Mouse (Mus musculus): Measurements from ENCODE around the gene Fn3k.

Fn3k gene

GRCm38 (mm10) chr11:121439686-121440292 lies 5.1 kb downstream of the Fn3k start:
- H3K4me3 ChIP-seq (replicated peaks; ENCODE audit: low read length), result no peak overlapping the region
- TF ChIP-seq NANOG (IDR thresholded peaks at IDR 0.05; ENCODE audit: borderline replicate concordance, low read length), result no peak
- TF ChIP-seq POU5F1 (IDR thresholded peaks at IDR 0.05; ENCODE audit: borderline replicate concordance, low read length), result no peak
- TF ChIP-seq CTCF (conservative IDR thresholded peaks at IDR 0.05; ENCODE audit: low read length), result no peak
- no peaks in the 10 kb centered on the region for H3K9me3 ChIP-seq (ENCODE audit: low read length)
- H3K27me3 ChIP-seq (ENCODE audit: insufficient read depth, low read length), result peaks cover 7% of the 10 kb centered on the region
- peaks cover 21% of the 10 kb centered on the region for H3K4me1 ChIP-seq (replicated peaks; ENCODE audit: low read depth, low read length)
- no peaks in the 10 kb centered on the region for H3K36me3 ChIP-seq (ENCODE audit: insufficient read depth, low read length)

- TF ChIP-seq NANOG (IDR thresholded peaks at IDR 0.05; ENCODE audit: borderline replicate concordance, low read length) (no peak), CTCF (conservative IDR thresholded peaks at IDR 0.05; ENCODE audit: low read length) (no peak), POU5F1 (IDR thresholded peaks at IDR 0.05; ENCODE audit: borderline replicate concordance, low read length) (no peak)
- H3K9me3 ChIP-seq (ENCODE audit: low read length), result no peaks in the 10 kb centered on the region
- no peak overlapping the region for H3K4me3 ChIP-seq (replicated peaks; ENCODE audit: low read length)
- no peaks in the 10 kb centered on the region for H3K36me3 ChIP-seq (ENCODE audit: insufficient read depth, low read length)
- H3K4me1 ChIP-seq (replicated peaks; ENCODE audit: low read depth, low read length), result peaks cover 13% of the 10 kb centered on the region
- peaks cover 7% of the 10 kb centered on the region; the same call in 1 of the 2 replicates for H3K27me3 ChIP-seq (ENCODE audit: insufficient read depth, low read length)
Observed at GRCm38 (mm10) chr11:121441653-121442052, 6.9 kb downstream of the Fn3k start.

GRCm38 (mm10) chr11:121442076-121442475 lies 7.4 kb downstream of the Fn3k start:
- Histone ChIP-seq H3K36me3 (ENCODE audit: insufficient read depth, low read length) (no peaks in the 10 kb centered on the region), H3K4me3 (replicated peaks; ENCODE audit: low read length) (no peak overlapping the region), H3K4me1 (replicated peaks; ENCODE audit: low read depth, low read length) (peaks cover 13% of the 10 kb centered on the region), H3K9me3 (ENCODE audit: low read length) (no peaks in the 10 kb centered on the region), H3K27me3 (ENCODE audit: insufficient read depth, low read length) (peaks cover 7% of the 10 kb centered on the region; the same call in 1 of the 2 replicates)
- TF ChIP-seq NANOG (IDR thresholded peaks at IDR 0.05; ENCODE audit: borderline replicate concordance, low read length), result no peak
- no peak for TF ChIP-seq CTCF (conservative IDR thresholded peaks at IDR 0.05; ENCODE audit: low read length)
- no peak for TF ChIP-seq POU5F1 (IDR thresholded peaks at IDR 0.05; ENCODE audit: borderline replicate concordance, low read length)

GRCm38 (mm10) chr11:121451216-121451726 lies 16.6 kb downstream of the Fn3k start:
- H3K4me3 ChIP-seq (replicated peaks; ENCODE audit: low read length), result peak overlapping the region; percentile 99

GRCm38 (mm10) chr11:121451753-121452635 lies 17.3 kb downstream of the Fn3k start, which contains the start of gene Tbcd:
TSS of gene Tbcd (plus strand) at chr11:121451949.
- Histone ChIP-seq H3K36me3 (ENCODE audit: insufficient read depth, low read length) (peaks cover 16% of the 10 kb centered on the region), H3K4me1 (replicated peaks; ENCODE audit: low read depth, low read length) (peaks cover 20% of the 10 kb centered on the region), H3K4me3 (replicated peaks; ENCODE audit: low read length) (peak within 1 kb of the TSS; percentile 99), H3K27me3 (ENCODE audit: insufficient read depth, low read length) (peaks cover 13% of the 10 kb centered on the region), H3K9me3 (ENCODE audit: low read length) (no peaks in the 10 kb centered on the region)
- TF ChIP-seq POU5F1 (IDR thresholded peaks at IDR 0.05; ENCODE audit: borderline replicate concordance, low read length) (no peak), CTCF (conservative IDR thresholded peaks at IDR 0.05; ENCODE audit: low read length) (no peak), NANOG (IDR thresholded peaks at IDR 0.05; ENCODE audit: borderline replicate concordance, low read length) (no peak)

More at GRCm38 (mm10) chr11:121451216-121451726, 16.6 kb downstream of the Fn3k start:
- peaks cover 16% of the 10 kb centered on the region for H3K36me3 ChIP-seq (ENCODE audit: insufficient read depth, low read length)
- peaks cover 20% of the 10 kb centered on the region for H3K4me1 ChIP-seq (replicated peaks; ENCODE audit: low read depth, low read length)
- H3K9me3 ChIP-seq (ENCODE audit: low read length), result no peaks in the 10 kb centered on the region
- H3K27me3 ChIP-seq (ENCODE audit: insufficient read depth, low read length), result peaks cover 17% of the 10 kb centered on the region
- no peak for TF ChIP-seq NANOG (IDR thresholded peaks at IDR 0.05; ENCODE audit: borderline replicate concordance, low read length)
- no peak for TF ChIP-seq POU5F1 (IDR thresholded peaks at IDR 0.05; ENCODE audit: borderline replicate concordance, low read length)
- TF ChIP-seq CTCF (conservative IDR thresholded peaks at IDR 0.05; ENCODE audit: low read length), result no peak

- Histone ChIP-seq H3K4me3 (replicated peaks; ENCODE audit: low read length) (no peak overlapping the region), H3K4me1 (replicated peaks; ENCODE audit: low read depth, low read length) (peaks cover 8% of the 10 kb centered on the region), H3K36me3 (ENCODE audit: insufficient read depth, low read length) (peaks cover 65% of the 10 kb centered on the region), H3K9me3 (ENCODE audit: low read length) (no peaks in the 10 kb centered on the region), H3K27me3 (ENCODE audit: insufficient read depth, low read length) (no peaks in the 10 kb centered on the region)
- TF ChIP-seq NANOG (IDR thresholded peaks at IDR 0.05; ENCODE audit: borderline replicate concordance, low read length), result no peak
- peak; percentile 68 for TF ChIP-seq CTCF (conservative IDR thresholded peaks at IDR 0.05; ENCODE audit: low read length)
Observed at GRCm38 (mm10) chr11:121457874-121458273, 23.2 kb downstream of the Fn3k start.

- Histone ChIP-seq H3K4me1 (replicated peaks; ENCODE audit: low read depth, low read length) (no peaks in the 10 kb centered on the region), H3K27me3 (ENCODE audit: insufficient read depth, low read length) (no peaks in the 10 kb centered on the region), H3K4me3 (replicated peaks; ENCODE audit: low read length) (no peak overlapping the region), H3K9me3 (ENCODE audit: low read length) (no peaks in the 10 kb centered on the region), H3K36me3 (ENCODE audit: insufficient read depth, low read length) (peaks cover 47% of the 10 kb centered on the region)
- TF ChIP-seq POU5F1 (IDR thresholded peaks at IDR 0.05; ENCODE audit: borderline replicate concordance, low read length) (no peak), NANOG (IDR thresholded peaks at IDR 0.05; ENCODE audit: borderline replicate concordance, low read length) (no peak), CTCF (conservative IDR thresholded peaks at IDR 0.05; ENCODE audit: low read length) (no peak)
Observed at GRCm38 (mm10) chr11:121467408-121467807, 32.7 kb downstream of the Fn3k start.

GRCm38 (mm10) chr11:121474831-121475230 lies 40.1 kb downstream of the Fn3k start:
- TF ChIP-seq NANOG (IDR thresholded peaks at IDR 0.05; ENCODE audit: borderline replicate concordance, low read length), result no peak
- TF ChIP-seq CTCF (conservative IDR thresholded peaks at IDR 0.05; ENCODE audit: low read length), result no peak
- TF ChIP-seq POU5F1 (IDR thresholded peaks at IDR 0.05; ENCODE audit: borderline replicate concordance, low read length), result no peak
- Histone ChIP-seq H3K36me3 (ENCODE audit: insufficient read depth, low read length) (peaks cover 46% of the 10 kb centered on the region), H3K4me1 (replicated peaks; ENCODE audit: low read depth, low read length) (peaks cover 16% of the 10 kb centered on the region), H3K9me3 (ENCODE audit: low read length) (no peaks in the 10 kb centered on the region), H3K4me3 (replicated peaks; ENCODE audit: low read length) (no peak overlapping the region), H3K27me3 (ENCODE audit: insufficient read depth, low read length) (no peaks in the 10 kb centered on the region)
